Mouse (Mus musculus) v-Abl transformed pro-B cells (cell line): ENCODE data around the gene Ccdc138.

Experiments used
- in situ Hi-C, 2 experiments: fragments of 400-800 bp; cut with MboI; formaldehyde crosslinking; loops; one replicate each; pipeline ENCODE4 v1.15.1; 2025; ENCODE audit not compliant: unreplicated experiment in 2 of 2

Ccdc138 gene

GRCm38 (mm10) chr10:58497320-58498284, at the start of gene Ccdc138:
Ccdc138 (plus strand) TSS chr10:58497948.
- in situ Hi-C loops: no loop called here

GRCm38 (mm10) chr10:58451575-58451974, 46.2 kb upstream of the Ccdc138 start:
- in situ Hi-C loops: loop anchor here (5.0 to 25.0 kb wide), 3 partner anchors 36 to 939 kb away; no protein-coding TSS in a partner anchor

- in situ Hi-C loops: loop anchor here (5.0 to 25.0 kb wide), 3 partner anchors 35 to 940 kb away; no protein-coding TSS in a partner anchor
These were observed 45.6 kb upstream of the Ccdc138 start for GRCm38 (mm10) chr10:58452185-58452584.

GRCm38 (mm10) chr10:58459896-58460295, 37.9 kb upstream of the Ccdc138 start:
- in situ Hi-C loops: loop anchor here (10.0 to 25.0 kb wide), 2 partner anchors 935 to 948 kb away; no protein-coding TSS in a partner anchor

GRCm38 (mm10) chr10:58477086-58477755, 20.5 kb upstream of the Ccdc138 start:
- in situ Hi-C loops: loop anchor here (5.0 to 10.0 kb wide), 2 partner anchors 182 to 205 kb away; no protein-coding TSS in a partner anchor

GRCm38 (mm10) chr10:58478071-58478578, 19.6 kb upstream of the Ccdc138 start:
- in situ Hi-C loops: loop anchor here (5.0 to 10.0 kb wide), 2 partner anchors 183 to 206 kb away; no protein-coding TSS in a partner anchor

GRCm38 (mm10) chr10:58479954-58480490, 17.7 kb upstream of the Ccdc138 start:
- in situ Hi-C loops: loop anchor here (5.0 to 10.0 kb wide), 2 partner anchors 185 to 208 kb away; no protein-coding TSS in a partner anchor

- in situ Hi-C loops: no loop called here
These were observed 6.7 kb upstream of the Ccdc138 start for GRCm38 (mm10) chr10:58491031-58491430.

- in situ Hi-C loops: no loop called here
These were observed 2.1 kb upstream of the Ccdc138 start for GRCm38 (mm10) chr10:58495637-58496036.

GRCm38 (mm10) chr10:58496732-58497131, 1.0 kb upstream of the Ccdc138 start:
- in situ Hi-C loops: no loop called here

GRCm38 (mm10) chr10:58498516-58498915, 768 bp downstream of the Ccdc138 start:
- in situ Hi-C loops: no loop called here

- in situ Hi-C loops: loop anchor here in 1 of 2 experiments (25.0 kb wide), 1 partner anchor 1308 kb away; no protein-coding TSS in a partner anchor
These were observed 31.6 kb downstream of the Ccdc138 start for GRCm38 (mm10) chr10:58529358-58529757.

- in situ Hi-C loops: loop anchor here in 1 of 2 experiments (25.0 kb wide), 1 partner anchor 1306 kb away; no protein-coding TSS in a partner anchor
These were observed 33.4 kb downstream of the Ccdc138 start for GRCm38 (mm10) chr10:58530896-58531790.

- in situ Hi-C loops: loop anchor here in 1 of 2 experiments (25.0 kb wide), 1 partner anchor 1305 kb away; no protein-coding TSS in a partner anchor
These were observed 34.4 kb downstream of the Ccdc138 start for GRCm38 (mm10) chr10:58532177-58532576.

GRCm38 (mm10) chr10:58536276-58536675, 38.5 kb downstream of the Ccdc138 start:
- in situ Hi-C loops: loop anchor here in 1 of 2 experiments (25.0 kb wide), 1 partner anchor 1301 kb away; no protein-coding TSS in a partner anchor

- in situ Hi-C loops: loop anchor here in 1 of 2 experiments (25.0 kb wide), 1 partner anchor 1297 kb away; no protein-coding TSS in a partner anchor
These were observed 42.9 kb downstream of the Ccdc138 start for GRCm38 (mm10) chr10:58540613-58541012.

- in situ Hi-C loops: loop anchor here in 1 of 2 experiments (25.0 kb wide), 1 partner anchor 1289 kb away; no protein-coding TSS in a partner anchor
These were observed 51.0 kb downstream of the Ccdc138 start for GRCm38 (mm10) chr10:58548739-58549138.

GRCm38 (mm10) chr10:58554693-58555387, 57.1 kb downstream of the Ccdc138 start:
- in situ Hi-C loops: loop anchor here in 1 of 2 experiments (5.0 to 25.0 kb wide), 2 partner anchors 198 to 732 kb away; no protein-coding TSS in a partner anchor
